Mouse (Mus musculus) ES-Bruce4 (cell line): ENCODE measurements around the gene Arhgap18.

ENCODE experiments used
- CTCF ChIP-seq: IDR thresholded peaks from one replicate; pipeline ENCODE4 v1.8.1; 2011; ENCODE audit warnings: low read depth, low read length
- EP300 ChIP-seq: IDR thresholded peaks from 2 replicates; pipeline ENCODE4 v1.6.1; 2011; ENCODE audit warnings: low read depth, low read length; ENCODE audit not compliant: insufficient read depth
- POLR2A ChIP-seq: IDR thresholded peaks from one replicate; pipeline ENCODE4 v1.8.1; 2011; ENCODE audit warnings: low read length; ENCODE audit not compliant: insufficient read depth

- TF ChIP-seq POLR2A (no peak), CTCF (no peak), EP300 (no peak)
Measured at GRCm38 (mm10) chr10:26877309-26877708, 124.1 kb downstream of the Arhgap18 start.
